Mouse (Mus musculus) monocyte, adult 2 months (primary cell): ENCODE data around the gene Slc1a2.

Experiments
- DNase-seq, 2 experiments: peaks; one replicate each; pipeline ENCODE4 v3.0.0; 2022; ENCODE audit warnings: low spot score in 2 of 2, low read depth in 1 of 2

Gene Slc1a2

GRCm38 (mm10) chr2:102663339-102663738 lies 4.9 kb downstream of the Slc1a2 start:
- DNase-seq: no peak

GRCm38 (mm10) chr2:102663865-102664264 lies 5.4 kb downstream of the Slc1a2 start:
- no peak for DNase-seq

- DNase-seq: no peak
Observed at GRCm38 (mm10) chr2:102667981-102668380, 9.5 kb downstream of the Slc1a2 start.

DNA sequence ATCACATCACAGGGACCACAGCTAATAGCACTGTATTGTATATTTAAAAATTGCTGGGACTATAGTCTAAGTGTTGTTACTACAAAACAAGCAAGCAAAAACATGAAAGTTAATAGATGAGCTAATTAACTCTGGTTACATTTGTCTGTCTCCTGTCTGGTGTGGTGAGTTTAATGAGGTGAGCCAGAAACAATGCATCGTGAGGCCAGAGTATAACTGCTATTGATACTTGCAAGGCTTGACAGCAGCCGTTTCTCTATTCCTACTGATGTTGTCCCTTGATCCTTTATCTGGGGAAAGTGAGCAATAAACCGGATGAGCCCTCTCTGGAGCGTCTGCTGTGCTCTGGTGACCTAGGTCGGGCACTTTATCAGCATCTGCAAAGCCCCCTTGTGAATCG lies 11.1 kb downstream of the Slc1a2 start:
- no peak for DNase-seq

- DNase-seq: no peak
Observed at GRCm38 (mm10) chr2:102674582-102674981, 16.1 kb downstream of the Slc1a2 start.

GRCm38 (mm10) chr2:102675275-102675674 lies 16.8 kb downstream of the Slc1a2 start:
- peak; percentile 11 to 44 for DNase-seq

DNA sequence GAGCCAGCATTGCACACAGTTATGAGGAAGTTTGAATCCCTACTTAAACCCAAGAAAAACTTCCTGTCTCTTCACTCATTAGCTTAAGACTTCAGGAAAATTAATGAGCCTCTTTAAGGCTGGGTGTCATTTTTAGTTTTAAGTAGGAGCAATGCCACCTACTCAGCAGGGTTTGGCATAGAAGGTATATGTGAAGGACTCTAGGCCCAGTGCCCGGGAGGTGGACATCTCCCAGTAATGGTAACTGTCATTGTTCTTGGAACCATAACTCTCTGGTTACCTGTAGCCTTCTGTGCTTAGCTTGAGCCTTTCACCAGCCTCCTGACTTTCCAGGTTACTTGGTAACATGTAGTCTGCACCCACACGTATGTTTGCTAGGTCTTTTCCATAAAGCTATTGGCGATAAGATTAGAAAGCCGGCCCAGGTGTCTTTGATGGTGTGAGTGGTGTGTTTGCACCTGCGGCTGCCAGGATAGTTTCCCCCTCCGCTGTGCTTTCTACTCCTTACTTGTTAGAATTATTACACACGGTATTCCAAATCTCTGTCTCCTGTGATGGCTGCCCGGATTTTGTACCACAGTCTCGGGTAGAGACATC lies 18.4 kb downstream of the Slc1a2 start:
- DNase-seq: no peak

DNA sequence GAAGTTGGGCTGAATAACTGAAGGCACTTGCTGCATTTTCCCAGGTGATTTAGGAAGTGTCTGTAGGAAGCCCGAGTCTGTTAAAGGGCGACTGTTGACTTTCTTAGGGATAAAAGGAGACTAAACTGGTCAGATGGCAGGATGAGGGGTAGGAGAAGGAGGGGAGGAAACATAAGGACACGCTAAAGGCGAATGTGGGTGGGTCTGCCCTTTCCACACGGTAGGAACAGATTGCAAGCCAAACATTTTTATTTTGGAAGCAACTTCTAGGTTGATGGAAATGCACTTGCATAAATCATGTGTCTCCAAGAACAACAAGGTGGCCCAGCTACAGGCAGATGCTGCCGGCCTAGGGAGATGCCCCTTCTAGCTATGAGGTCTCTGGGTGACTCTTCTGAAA lies 18.9 kb downstream of the Slc1a2 start:
- DNase-seq: no peak

- no peak for DNase-seq
Observed at GRCm38 (mm10) chr2:102681351-102681750, 22.9 kb downstream of the Slc1a2 start.

DNA sequence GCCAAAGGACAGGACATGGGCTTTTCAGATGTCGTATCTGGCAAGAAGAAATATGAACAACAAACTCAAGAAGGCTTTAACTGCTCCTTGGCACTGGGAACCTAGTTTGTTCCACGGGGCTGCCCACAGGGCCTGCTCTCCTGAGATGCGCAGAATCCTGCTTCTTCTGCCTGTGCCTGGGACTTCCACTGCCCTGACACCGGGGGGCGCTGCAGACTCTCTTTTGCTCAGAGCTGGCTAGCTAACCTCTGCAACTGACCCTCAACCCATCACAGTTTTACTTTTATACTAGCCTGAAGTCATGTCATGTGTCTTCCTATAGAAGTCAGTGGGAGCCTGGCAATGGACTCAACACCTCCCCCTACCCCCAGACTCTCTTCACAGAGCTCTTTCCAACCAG lies 23.7 kb downstream of the Slc1a2 start:
- DNase-seq: peak in 1 of 2 experiments; percentile 19

- DNase-seq: no peak
Observed at GRCm38 (mm10) chr2:102685371-102686107, 27.1 kb downstream of the Slc1a2 start.

GRCm38 (mm10) chr2:102686108-102686450 lies 27.6 kb downstream of the Slc1a2 start:
- DNase-seq: no peak

DNA sequence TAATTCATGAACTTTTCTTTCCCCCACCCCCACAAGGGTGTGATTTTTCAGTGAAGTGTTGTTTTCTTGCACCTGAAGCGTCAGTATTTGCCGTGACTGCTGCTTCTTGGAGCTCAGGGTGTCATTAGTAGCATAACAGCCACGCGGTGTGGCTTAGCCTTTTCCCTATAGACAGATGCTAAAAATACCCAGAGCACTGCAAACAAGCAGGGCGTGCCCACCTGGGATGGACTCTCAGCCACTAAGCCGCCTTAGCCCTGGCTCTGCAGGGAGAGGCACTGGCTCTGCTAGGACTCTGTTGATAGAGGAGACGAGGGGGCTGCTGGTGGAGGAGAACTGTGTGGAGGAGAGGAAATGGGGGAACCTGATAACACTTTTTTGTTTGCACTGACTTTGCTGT lies 35.1 kb downstream of the Slc1a2 start:
- DNase-seq: no peak

DNA sequence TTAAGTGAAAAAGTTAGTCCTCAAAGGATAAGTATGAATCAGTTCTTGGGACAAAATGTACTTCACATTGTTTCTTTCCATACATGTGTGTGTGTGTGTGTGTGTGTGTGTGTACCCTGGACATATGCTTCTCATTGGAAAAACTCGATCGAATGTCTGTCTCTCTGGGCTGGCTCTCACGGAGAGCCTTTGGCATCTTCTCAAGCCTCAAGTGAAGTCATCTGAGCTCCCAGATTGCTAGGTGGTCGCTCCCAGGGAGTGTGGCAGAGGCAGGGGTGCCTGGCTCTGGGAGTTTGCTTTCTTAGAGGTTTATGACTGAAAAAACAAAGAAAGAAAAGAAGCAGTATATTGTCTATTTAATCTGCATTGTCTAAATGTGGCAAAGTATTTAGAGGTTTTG lies 36.3 kb downstream of the Slc1a2 start:
- no peak for DNase-seq

GRCm38 (mm10) chr2:102695541-102695940 lies 37.1 kb downstream of the Slc1a2 start:
- DNase-seq: no peak

GRCm38 (mm10) chr2:102697732-102698131 lies 39.3 kb downstream of the Slc1a2 start:
- DNase-seq: no peak

DNA sequence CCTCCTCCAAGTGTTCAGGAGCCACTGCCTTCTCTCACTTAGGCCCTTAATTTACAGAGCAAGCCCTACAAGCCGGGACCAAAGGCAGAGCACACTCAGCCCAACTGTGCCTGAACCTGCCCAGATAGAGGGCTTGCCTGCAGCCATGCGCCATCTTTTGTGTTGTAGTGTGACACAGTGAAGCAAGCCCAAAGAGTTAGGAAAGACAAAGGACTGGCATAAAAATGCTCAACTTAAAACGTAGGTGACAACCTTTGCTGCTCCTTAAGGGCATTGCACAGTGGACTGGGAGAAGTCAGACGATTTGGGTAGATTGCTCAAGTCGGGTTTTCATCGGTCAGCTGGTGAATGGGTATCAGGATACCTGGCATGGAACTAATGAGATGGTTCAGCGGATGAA lies 41.5 kb downstream of the Slc1a2 start:
- no peak for DNase-seq

DNA sequence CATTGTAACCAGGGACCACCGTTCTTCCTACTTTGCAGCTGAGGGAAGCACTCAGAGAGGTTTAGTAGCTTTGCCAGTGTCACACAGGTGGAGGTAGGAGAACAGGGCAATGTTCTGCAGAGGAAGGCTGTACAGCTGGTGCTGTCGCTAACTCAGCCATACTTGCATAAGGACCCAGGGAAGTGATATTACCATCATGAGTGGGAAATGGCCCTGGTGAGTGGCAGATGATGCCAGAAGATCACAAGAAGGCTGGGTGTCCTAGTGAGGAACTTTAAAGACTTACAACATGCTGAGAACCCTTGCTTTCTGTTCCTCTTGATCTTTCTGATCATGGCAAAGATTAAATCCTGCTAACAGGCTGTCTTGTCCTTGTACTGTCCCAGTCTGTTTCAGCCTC lies 42.2 kb downstream of the Slc1a2 start:
- DNase-seq: no peak

DNA sequence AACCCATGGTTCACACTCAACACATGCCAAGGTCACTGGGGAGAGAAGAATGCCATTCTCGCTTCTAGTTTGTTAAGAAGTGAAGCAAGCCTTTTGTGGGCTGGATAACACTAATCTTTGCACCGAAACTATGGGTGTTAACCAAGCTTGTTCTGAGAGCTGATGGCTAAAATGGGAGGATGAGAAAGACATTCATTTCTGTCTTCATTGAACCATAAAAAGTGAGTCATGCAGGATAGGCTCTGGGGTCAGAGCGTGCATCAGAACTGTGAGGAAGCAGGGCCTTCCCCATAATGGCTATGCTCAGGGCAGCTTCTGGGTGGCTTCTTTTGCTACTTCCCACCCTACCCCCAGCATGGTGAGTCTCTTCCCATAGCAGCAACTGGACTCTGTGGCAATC lies 42.9 kb downstream of the Slc1a2 start:
- no peak for DNase-seq

DNA sequence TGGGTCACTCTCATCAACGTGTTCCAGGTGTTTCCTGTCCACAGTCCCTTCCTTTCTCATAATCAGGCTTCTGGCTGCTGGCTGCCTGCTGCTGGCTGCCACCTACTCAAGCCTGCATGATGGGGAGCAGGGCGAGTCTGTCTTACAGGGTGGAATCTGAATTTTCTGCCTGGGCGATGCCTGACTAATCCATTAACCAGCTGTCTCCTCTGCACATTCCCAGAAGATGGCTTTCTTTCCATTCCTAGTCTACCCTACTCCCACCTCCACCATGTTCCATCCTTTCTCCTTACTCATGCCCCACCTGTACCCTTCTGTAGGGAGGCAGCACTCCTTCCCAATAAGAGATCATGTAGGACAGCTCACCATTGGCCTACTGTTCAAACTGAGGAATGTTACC lies 45.1 kb downstream of the Slc1a2 start:
- no peak for DNase-seq

- no peak for DNase-seq
Observed at GRCm38 (mm10) chr2:102704781-102705180, 46.3 kb downstream of the Slc1a2 start.

- no peak for DNase-seq
Observed at GRCm38 (mm10) chr2:102711511-102711910, 53.1 kb downstream of the Slc1a2 start.

GRCm38 (mm10) chr2:102712049-102712448 lies 53.6 kb downstream of the Slc1a2 start:
- no peak for DNase-seq
